Comparison of ENCODE assay signal across 9 mouse cellular contexts in the genomic region with DNA sequence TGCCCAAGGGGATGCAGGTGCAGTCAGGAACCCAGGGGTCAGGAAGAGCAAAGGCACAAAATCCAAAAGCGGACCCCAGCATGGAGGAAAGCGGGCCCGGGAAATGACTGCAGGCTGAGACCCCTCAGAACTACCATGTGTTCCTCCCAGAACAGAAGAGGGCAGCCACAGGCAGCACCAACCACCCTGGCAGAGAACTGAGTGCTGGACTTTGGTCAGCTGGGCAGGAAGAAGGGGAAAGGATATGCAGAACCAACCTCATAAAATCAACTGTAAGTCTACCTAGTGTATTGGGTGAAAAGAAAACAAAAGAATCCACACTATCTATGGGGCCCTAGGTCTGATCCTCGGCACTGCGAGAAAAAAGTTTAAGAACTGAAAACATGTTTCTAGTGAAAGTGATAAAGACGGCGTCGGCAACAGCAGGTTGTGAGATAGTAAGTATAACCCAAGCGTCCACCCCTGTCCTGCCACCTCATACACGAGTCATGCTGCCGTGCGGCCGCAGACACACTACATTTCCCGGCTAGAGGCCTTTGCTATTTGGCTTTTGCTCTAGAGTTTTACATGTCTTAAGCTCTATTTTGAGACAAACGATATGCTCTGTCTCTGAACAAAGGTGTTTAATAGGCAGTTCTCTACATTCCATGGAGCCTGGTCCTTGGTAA. TPM values are rescaled to one million over a fixed set of nuclear protein-coding genes. Genes with fewer than 3 reads are reported as not detected.
A peak's percentile ranks its signal among the peaks of the same experiment; 100 is the strongest.
DNase-seq lines count a peak whose midpoint lies in the region; ATAC-seq and TF ChIP-seq lines count a peak whose summit lies in the region.
"Had no signal": no experiment of that assay in that cellular context is flagged by ENCODE, and none has a peak within 500 bp of the region (broad histone marks: within the 10 kb centered on the region; RNA-seq: fewer than 3 reads in every experiment).

No protein-coding gene starts in this region.

- no peak for ATAC-seq in heart, embryonic 15.5 days (replicated peaks; ENCODE audit: insufficient number of reproducible peaks, insufficient read depth, low FRiP score, low read depth)
- no peak for ATAC-seq in forebrain, embryonic 15.5 days (replicated peaks)

- no peak for TF ChIP-seq RAD21 in MEL (IDR thresholded peaks at IDR 0.05; ENCODE audit: low read depth, low read length)

- H3K36me3 ChIP-seq in heart, embryonic 15.5 days, result peaks cover 27% of the 10 kb centered on the region
- H3K36me3 ChIP-seq in MEL (ENCODE audit: control insufficient read depth in 1 of 2, insufficient read depth in 2 of 2, low read length in 2 of 2), result peaks cover 0 to 18% of the 10 kb centered on the region in 2 experiments; a peak in 2 of 4 replicates
- H3K36me3 ChIP-seq in forebrain, embryonic 15.5 days, result peaks cover 30% of the 10 kb centered on the region

- H3K79me2 ChIP-seq in MEL (ENCODE audit: control insufficient read depth, insufficient read depth, low read length, poor library complexity), result no peaks in the 10 kb centered on the region

- H3K27me3 ChIP-seq in heart, embryonic 15.5 days, result no peaks in the 10 kb centered on the region
- no peaks in the 10 kb centered on the region for H3K27me3 ChIP-seq in MEL (ENCODE audit: control insufficient read depth in 1 of 2, insufficient read depth in 2 of 2, low read length in 2 of 2)
- H3K27me3 ChIP-seq in forebrain, embryonic 15.5 days, result no peaks in the 10 kb centered on the region

- H3K9me3 ChIP-seq in heart, embryonic 15.5 days (replicated peaks), result no peaks in the 10 kb centered on the region
- no peaks in the 10 kb centered on the region for H3K9me3 ChIP-seq in MEL (replicated peaks; ENCODE audit: insufficient read depth, low read length)
- no peaks in the 10 kb centered on the region for H3K9me3 ChIP-seq in forebrain, embryonic 15.5 days

- no peak overlapping the region for H3K9ac ChIP-seq in heart, embryonic 15.5 days
- H3K9ac ChIP-seq in MEL (ENCODE audit: control insufficient read depth, low read depth, low read length, poor library complexity, severe bottlenecking), result no peak overlapping the region
- H3K9ac ChIP-seq in forebrain, embryonic 15.5 days (replicated peaks), result 0 out of 2 replicates have a peak overlapping the region, but pooled peaks have one; percentile 17

- no peak for DNase-seq in heart, postnatal 14 days
- DNase-seq in MEL (ENCODE audit: low read depth, low spot score) (peak; percentile 7), liver (peak; percentile 79)
- DNase-seq in adrenal gland, adult 18-20 months (ENCODE audit: low spot score in 2 of 2), result no peak
- no peak for DNase-seq in gastrocnemius, adult 2 months
- DNase-seq in frontal cortex, postnatal 14 days (ENCODE audit: low spot score in 2 of 2), result no peak
- DNase-seq: layer of hippocampus, postnatal 36 days had no signal

- H3K4me3 ChIP-seq in heart, embryonic 15.5 days, result no peak overlapping the region
- no peak overlapping the region for H3K4me3 ChIP-seq in MEL (ENCODE audit: control insufficient read depth in 1 of 2, insufficient read depth in 1 of 2, low read depth in 2 of 2, low read length in 2 of 2)
- no peak overlapping the region for H3K4me3 ChIP-seq in forebrain, embryonic 15.5 days
- H3K4me3 ChIP-seq in gastrocnemius, adult 2 months, result no peak overlapping the region

- TF ChIP-seq EP300 in MEL (IDR thresholded peaks at IDR 0.05; ENCODE audit: low read depth in 1 of 2, low read length in 2 of 2), result no peak

- H3K27ac ChIP-seq in heart, embryonic 15.5 days, result peak overlapping the region; percentile 29; the same call in 1 of the 2 replicates
- peak overlapping the region; percentile 51; the same call in 1 of the 2 replicates for H3K27ac ChIP-seq in MEL (ENCODE audit: control insufficient read depth, low read depth, low read length)
- H3K27ac ChIP-seq in forebrain, embryonic 15.5 days (replicated peaks), result peak overlapping the region; percentile 95
- H3K27ac ChIP-seq in gastrocnemius, adult 2 months, result no peak overlapping the region

- peaks cover 36% of the 10 kb centered on the region for H3K4me1 ChIP-seq in heart, embryonic 15.5 days (replicated peaks)
- peaks cover 9 to 18% of the 10 kb centered on the region in 2 experiments for H3K4me1 ChIP-seq in MEL (ENCODE audit: control insufficient read depth in 1 of 2, insufficient read depth in 2 of 2, low read length in 2 of 2)
- H3K4me1 ChIP-seq in forebrain, embryonic 15.5 days, result peaks cover 67% of the 10 kb centered on the region

- WGBS in heart, embryonic 15.5 days, result 52% methylated on average over 15 of the region's 15 CpGs
- 89% methylated on average over 15 of the region's 15 CpGs for WGBS in forebrain, embryonic 15.5 days

- H3K4me2 ChIP-seq in heart, embryonic 15.5 days, result peak overlapping the region; percentile 29
- no peak overlapping the region for H3K4me2 ChIP-seq in forebrain, embryonic 15.5 days (replicated peaks)

- no peak for TF ChIP-seq CTCF in MEL (IDR thresholded peaks at IDR 0.05 in 2 of 3, conservative IDR thresholded peaks at IDR 0.05 in 1 of 3; ENCODE audit: control insufficient read depth in 1 of 3, insufficient read depth in 1 of 3, low read depth in 2 of 3, low read length in 3 of 3, poor library complexity in 1 of 3, severe bottlenecking in 1 of 3)
- no peak for TF ChIP-seq CTCF in gastrocnemius, adult 2 months (IDR thresholded peaks at IDR 0.05)

- intact Hi-C loops in heart, postnatal 14 days (cut with DNase I), result no loop called here
- intact Hi-C loops in gastrocnemius, adult 2 months (cut with DNase I), result no loop called here

- no peak for TF ChIP-seq POLR2A in MEL (IDR thresholded peaks at IDR 0.05; ENCODE audit: control insufficient read depth in 1 of 2, insufficient read depth in 1 of 2, low read depth in 1 of 2, low read length in 2 of 2, poor library complexity in 1 of 2)

TF ChIP-seq in MEL, 35 proteins besides CTCF, POLR2A, EP300 and RAD21:
- TF ChIP-seq USF2 (IDR thresholded peaks at IDR 0.05; ENCODE audit: borderline replicate concordance in 1 of 2, insufficient read depth in 1 of 2, low read depth in 1 of 2, low read length in 2 of 2) (no peak), HCFC1 (IDR thresholded peaks at IDR 0.05; ENCODE audit: low read depth, low read length) (no peak), ETS1 (IDR thresholded peaks at IDR 0.05; ENCODE audit: low read depth, low read length) (no peak), MEF2A (IDR thresholded peaks at IDR 0.05; ENCODE audit: extremely low read depth, insufficient replicate concordance, low read depth, low read length, poor library complexity, severe bottlenecking) (no peak)
TF ChIP-seq in MEL: peak in this region for 0.

RNA-seq across cellular contexts. Expression of gene Slc35b4, which starts 21.6 kb away (rescaled TPM):
- polyA plus RNA-seq in heart, embryonic 15.5 days (2015; fragmentation: Nextera tagmentation; extraction: Ambion mirVana), result 26.3 and 36.4 TPM in 2 replicates
- total RNA-seq in heart, postnatal 14 days (2021), result 10 to 100 TPM in 1 of 2 experiments, 1 to 10 TPM in 1; 9.7 to 11.5 TPM
- total RNA-seq in MEL (2012; rRNA removed), result 5.4 and 6.1 TPM in 2 replicates
- 10 to 100 TPM in 1 of 2 experiments, not detected in 1; 10.7 TPM for polyA plus RNA-seq in MEL (2012; ENCODE audit: insufficient read depth in 1 of 2, insufficient read length in 2 of 2, low read depth in 1 of 2, low replicate concordance in 2 of 2, missing spikeins in 1 of 2)
- 47.5 and 48.8 TPM in 2 replicates for polyA plus RNA-seq in forebrain, embryonic 15.5 days (2015; fragmentation: Nextera tagmentation; extraction: Ambion mirVana)
- 10 to 100 TPM; 28.2 to 28.4 TPM for total RNA-seq in adrenal gland, adult 18-20 months (2021)
- total RNA-seq in gastrocnemius, adult 2 months (2021), result 1 to 10 TPM; 6.8 to 8.9 TPM

Comparison
In these comparisons a context has a peak if more than half of its experiments do, and no peak if none do; other contexts are left out.
1. DNase-seq: peak in MEL (single experiment) and liver (single experiment); none in heart, postnatal 14 days (0 of 2), adrenal gland, adult 18-20 months (0 of 2), gastrocnemius, adult 2 months (single experiment) and frontal cortex, postnatal 14 days (0 of 2).